Mouse (Mus musculus) liver, embryonic 14.5 days (tissue): Measurements from ENCODE around the gene Btbd16.

Experiments
- CTCF ChIP-seq: IDR thresholded peaks from 2 replicates; pipeline ENCODE4 v1.5.1; 2016; ENCODE audit warnings: antibody characterized with exemption, low read depth, control low read depth
- EP300 ChIP-seq: IDR thresholded peaks from 2 replicates; pipeline ENCODE4 v1.6.1; 2016; ENCODE audit warnings: antibody characterized with exemption, low read depth

DNA sequence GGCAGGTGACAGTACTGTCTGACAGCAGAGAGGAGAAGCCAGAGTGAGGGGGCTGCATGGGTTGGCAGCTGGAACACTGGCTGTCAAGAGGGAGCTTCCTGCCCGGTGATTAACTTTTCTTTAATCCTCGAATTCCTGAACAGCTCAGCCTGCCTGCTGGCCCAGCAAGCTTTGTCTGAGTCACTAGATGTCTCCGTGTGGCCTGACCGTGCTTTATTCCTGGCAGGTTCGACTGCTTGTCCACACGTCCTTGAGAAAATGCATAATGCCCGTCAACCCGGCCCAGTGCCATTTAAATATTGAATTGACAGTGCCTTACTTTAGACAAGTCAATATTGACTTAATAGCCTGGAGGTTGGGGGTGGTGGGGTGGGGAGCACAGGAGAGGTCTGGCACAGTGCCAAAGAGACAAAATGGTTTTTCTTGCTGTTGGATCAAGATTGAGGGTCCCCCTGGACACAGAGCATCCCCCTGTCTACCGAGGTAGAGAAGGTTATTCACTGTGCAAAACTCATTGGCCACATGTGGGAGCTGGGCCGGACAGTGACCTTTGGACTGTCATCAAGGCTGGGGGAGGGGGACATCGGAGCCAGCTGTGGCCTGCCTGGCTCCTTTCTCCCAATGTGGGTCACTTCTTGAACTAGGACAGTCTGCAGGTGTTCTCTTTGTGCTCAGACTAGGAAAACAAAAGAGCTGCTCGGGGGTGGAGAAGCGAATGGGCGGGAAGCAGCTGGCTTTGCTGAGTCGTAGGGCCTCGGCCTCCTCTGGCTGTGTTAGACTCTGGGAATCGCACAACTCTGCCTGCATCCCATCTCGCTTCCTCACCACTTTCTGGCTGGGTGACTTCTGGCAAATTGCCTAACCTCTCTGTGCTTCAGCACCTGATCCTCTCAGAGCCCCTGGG lies 61.3 kb downstream of the Btbd16 start:
- TF ChIP-seq EP300 (no peak), CTCF (no peak)
